Mouse (Mus musculus) neural tube, embryonic 14.5 days (tissue): ENCODE results near the gene Cwc22. TPM values are rescaled to one million over a fixed set of nuclear protein-coding genes. Genes with fewer than 3 reads are reported as not detected.

Experiments used
- ATAC-seq: fragments of 200-750 bp; cut with Nextera tagmentation; 2 replicates; pipeline ENCODE4 v1.8.0; 2017; ENCODE audit warnings: low read depth, mild to moderate bottlenecking, moderate TSS enrichment, moderate library complexity
- H3K27ac ChIP-seq: fragments of 300-500 bp; sonication (generic); 2 replicates; pipeline ENCODE4 v1.5.1; 2014; ENCODE audit warnings: low read depth, mild to moderate bottlenecking, control low read depth, low read length, moderate library complexity, mixed read lengths
- H3K27me3 ChIP-seq: fragments of 300-500 bp; sonication (generic); 2 replicates; pipeline ENCODE4 v1.6.1; 2014; ENCODE audit warnings: low read length; ENCODE audit not compliant: control insufficient read depth, insufficient read depth
- H3K36me3 ChIP-seq: fragments of 300-500 bp; sonication (generic); 2 replicates; pipeline ENCODE4 v1.6.1; 2014; ENCODE audit warnings: low read length, mixed read lengths; ENCODE audit not compliant: control insufficient read depth, insufficient read depth
- H3K4me1 ChIP-seq: fragments of 300-500 bp; sonication (generic); 2 replicates; pipeline ENCODE4 v1.6.1; 2014; ENCODE audit warnings: low read length; ENCODE audit not compliant: control insufficient read depth, insufficient read depth
- H3K4me2 ChIP-seq: fragments of 300-500 bp; sonication (generic); 2 replicates; pipeline ENCODE4 v1.6.1; 2014; ENCODE audit warnings: mild to moderate bottlenecking, low read depth, low read length, control low read depth
- H3K4me3 ChIP-seq: fragments of 300-500 bp; sonication (generic); 2 replicates; pipeline ENCODE4 v1.5.1; 2014; ENCODE audit warnings: low read depth, low read length, control low read depth, mixed read lengths
- H3K9ac ChIP-seq: fragments of 300-500 bp; sonication (generic); replicated peaks from 2 replicates; pipeline ENCODE4 v1.6.1; 2014; ENCODE audit warnings: low read depth, mild to moderate bottlenecking, control low read depth, low read length, mixed read lengths
- H3K9me3 ChIP-seq: fragments of 300-500 bp; sonication (generic); 2 replicates; pipeline ENCODE4 v1.6.1; 2016; ENCODE audit warnings: low read length; ENCODE audit not compliant: control insufficient read depth
- WGBS: fragments of 180-500 bp; shearing (Covaris S2); extraction: QIAGEN DNeasy Blood & Tissue Kit; methylation state at CpG from one replicate; pipeline ENCODE4 v1.1.7; 2014; 5-methylcytosine and 5-hydroxymethylcytosine counted together
- polyA plus RNA-seq: library from polyadenylated mRNA; unstranded; fragments of >200 nt; fragmentation: Nextera tagmentation; extraction: Ambion mirVana; gene quantifications from 2 replicates; pipeline ENCODE4 v1.2.1, GENCODE M21; 2014

Gene Cwc22
- polyA plus RNA-seq, 1 experiment from 2014 or later = 17.3 TPM

DNA sequence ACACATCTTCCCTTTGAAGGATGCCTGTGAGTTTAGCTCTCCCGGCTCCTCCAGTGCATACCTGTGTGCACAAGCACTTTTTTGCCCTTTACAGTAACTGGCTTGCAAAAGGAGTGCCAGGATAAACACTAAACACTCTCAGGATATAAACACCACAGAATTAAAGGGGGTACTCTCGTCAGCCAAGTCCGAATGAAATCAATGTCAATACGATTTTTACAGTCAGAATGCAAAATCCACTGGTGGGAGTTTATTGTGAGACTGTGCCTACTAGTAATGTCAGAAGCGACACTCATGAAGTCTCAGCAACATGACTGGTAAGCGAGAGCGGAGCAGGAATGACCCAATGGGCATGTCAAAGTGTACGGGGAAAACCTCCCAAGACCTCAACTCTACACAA, 52.7 kb downstream of the Cwc22 start:
- no peak overlapping the region for H3K4me2 ChIP-seq
- H3K27ac ChIP-seq = no peak overlapping the region
- peaks cover 16% of the 10 kb centered on the region; the same call in 1 of the 2 replicates for H3K36me3 ChIP-seq
- no peak for ATAC-seq
- H3K4me3 ChIP-seq = no peak overlapping the region
- no peaks in the 10 kb centered on the region for H3K9me3 ChIP-seq
- WGBS = 97% methylated on average over 8 of the region's 8 CpGs
- no peak overlapping the region for H3K9ac ChIP-seq
- no peaks in the 10 kb centered on the region for H3K27me3 ChIP-seq
- H3K4me1 ChIP-seq = no peaks in the 10 kb centered on the region

DNA sequence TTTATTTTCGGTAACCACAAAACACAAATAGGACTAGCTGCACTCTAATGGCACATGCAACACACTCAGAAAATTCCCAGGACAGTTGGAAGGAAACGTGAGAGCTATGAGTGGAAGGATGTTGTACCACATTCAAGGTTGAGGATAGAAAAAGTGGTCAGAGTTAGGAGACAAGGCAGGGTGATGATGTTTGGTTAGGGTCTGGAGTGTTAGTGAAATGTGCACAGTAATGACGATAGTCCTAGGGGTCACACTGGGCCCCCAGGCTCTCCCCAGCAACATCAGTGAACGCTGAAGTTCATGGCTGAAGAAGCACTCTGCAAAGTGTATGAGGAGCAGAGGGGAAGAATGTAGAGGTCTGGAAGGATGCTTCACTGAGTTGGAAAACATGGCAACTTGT, 53.6 kb downstream of the Cwc22 start:
- H3K36me3 ChIP-seq = peaks cover 11% of the 10 kb centered on the region; the same call in 1 of the 2 replicates
- no peaks in the 10 kb centered on the region for H3K9me3 ChIP-seq
- no peaks in the 10 kb centered on the region for H3K27me3 ChIP-seq
- no peak for ATAC-seq
- 96% methylated on average over 4 of the region's 4 CpGs for WGBS
- no peak overlapping the region for H3K4me3 ChIP-seq
- no peak overlapping the region for H3K4me2 ChIP-seq
- no peak overlapping the region for H3K27ac ChIP-seq
- H3K9ac ChIP-seq = no peak overlapping the region
- H3K4me1 ChIP-seq = no peaks in the 10 kb centered on the region

DNA sequence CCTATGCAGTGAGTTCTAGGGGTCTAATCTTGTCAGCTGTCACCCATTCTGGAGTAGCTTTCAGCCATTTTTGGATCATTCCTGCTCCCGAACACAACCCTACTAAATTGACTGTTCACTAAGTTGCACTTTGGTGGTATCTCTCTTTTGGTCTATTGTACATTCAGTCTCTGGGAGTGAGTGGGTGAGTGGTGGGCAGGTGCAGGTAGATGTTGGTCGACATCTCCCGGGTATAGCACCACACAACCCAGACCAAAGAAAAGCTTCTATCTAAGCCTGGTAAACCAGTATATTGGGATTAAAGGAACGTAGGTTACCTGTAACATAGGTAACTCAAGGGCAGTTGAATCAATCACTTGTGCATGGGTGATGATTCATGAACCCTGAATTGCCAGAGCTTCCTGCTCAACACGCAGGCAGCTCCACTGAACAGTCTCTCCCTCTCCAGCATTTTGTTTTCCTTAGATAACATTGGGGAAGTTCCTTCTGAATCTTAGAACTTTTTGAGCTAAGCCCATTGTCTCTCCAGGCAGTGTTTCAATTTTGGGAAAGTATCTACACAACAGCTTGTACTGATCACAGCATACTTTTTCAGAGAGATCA, 55.2 kb downstream of the Cwc22 start:
- H3K9me3 ChIP-seq = no peaks in the 10 kb centered on the region
- H3K36me3 ChIP-seq = peaks cover 8% of the 10 kb centered on the region; the same call in 1 of the 2 replicates
- no peak for ATAC-seq
- no peak overlapping the region for H3K9ac ChIP-seq
- H3K4me1 ChIP-seq = no peaks in the 10 kb centered on the region
- H3K27ac ChIP-seq = no peak overlapping the region
- no peak overlapping the region for H3K4me3 ChIP-seq
- no peak overlapping the region for H3K4me2 ChIP-seq
- 96% methylated on average over 5 of the region's 5 CpGs for WGBS
- no peaks in the 10 kb centered on the region for H3K27me3 ChIP-seq

DNA sequence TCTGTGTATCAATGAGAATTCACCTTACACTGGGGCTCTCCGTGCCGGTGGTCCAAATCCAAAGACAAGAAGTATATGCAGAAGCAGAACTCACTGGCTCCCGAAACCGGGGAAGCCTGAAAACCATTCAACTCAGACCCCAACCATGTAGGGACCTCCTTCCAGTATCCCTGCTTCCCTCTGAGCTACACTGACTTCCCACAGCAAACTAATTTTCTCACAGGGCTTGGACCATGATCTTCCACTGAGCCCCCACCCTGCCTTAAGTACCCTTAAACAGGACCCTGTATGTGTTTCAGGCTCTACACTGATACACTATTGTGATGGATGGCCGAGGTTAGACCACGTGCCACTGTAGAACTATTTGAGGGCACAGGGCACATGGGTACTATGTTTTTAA, 56.2 kb downstream of the Cwc22 start:
- no peaks in the 10 kb centered on the region for H3K4me1 ChIP-seq
- WGBS = 96% methylated on average over 6 of the region's 6 CpGs
- no peak overlapping the region for H3K9ac ChIP-seq
- no peak overlapping the region for H3K4me2 ChIP-seq
- no peak for ATAC-seq
- no peaks in the 10 kb centered on the region for H3K27me3 ChIP-seq
- H3K27ac ChIP-seq = no peak overlapping the region
- peaks cover 8% of the 10 kb centered on the region; the same call in 1 of the 2 replicates for H3K36me3 ChIP-seq
- H3K9me3 ChIP-seq = no peaks in the 10 kb centered on the region
- no peak overlapping the region for H3K4me3 ChIP-seq

DNA sequence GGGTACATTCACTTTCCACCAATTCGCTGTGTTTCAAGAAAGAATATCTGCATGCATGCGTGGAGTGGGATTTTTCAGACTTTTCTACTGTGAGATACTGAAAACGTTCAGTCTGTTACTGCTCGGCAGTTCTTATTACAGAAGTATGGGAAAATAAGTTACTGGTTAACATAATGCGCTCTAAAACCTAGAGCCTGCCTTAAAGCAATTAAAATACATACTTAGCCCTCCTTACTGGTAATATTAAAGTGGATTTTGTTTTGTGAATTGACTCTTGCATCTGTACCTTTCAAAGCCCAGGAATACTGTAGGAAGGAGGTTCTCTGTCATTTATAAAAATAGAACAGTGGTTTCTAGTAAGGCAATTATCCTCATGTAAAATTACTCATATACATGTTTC, 56.8 kb downstream of the Cwc22 start:
- no peaks in the 10 kb centered on the region for H3K4me1 ChIP-seq
- no peak for ATAC-seq
- no peak overlapping the region for H3K4me2 ChIP-seq
- 93% methylated on average over 5 of the region's 5 CpGs for WGBS
- H3K9me3 ChIP-seq = no peaks in the 10 kb centered on the region
- no peak overlapping the region for H3K27ac ChIP-seq
- H3K36me3 ChIP-seq = peaks cover 5% of the 10 kb centered on the region; the same call in 1 of the 2 replicates
- H3K4me3 ChIP-seq = no peak overlapping the region
- no peak overlapping the region for H3K9ac ChIP-seq
- no peaks in the 10 kb centered on the region for H3K27me3 ChIP-seq

DNA sequence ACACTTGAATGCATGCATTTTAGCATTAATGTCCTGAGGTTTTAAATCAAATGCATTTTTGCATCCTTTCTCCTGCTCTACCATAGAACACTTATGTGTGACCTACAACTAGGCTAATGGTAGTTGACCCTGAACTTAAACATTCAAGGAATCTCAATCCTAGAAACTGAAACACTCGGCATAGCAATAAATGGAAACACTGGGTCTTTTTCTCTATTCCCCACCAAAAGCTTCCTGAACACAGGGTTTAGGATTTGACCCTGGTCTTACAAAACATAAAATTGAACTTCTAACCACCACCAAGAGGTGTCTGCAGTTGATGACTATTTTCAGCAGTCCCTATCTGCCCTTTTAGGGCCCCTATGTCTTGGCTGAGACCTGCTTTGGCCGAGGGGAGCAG, 57.3 kb downstream of the Cwc22 start:
- Histone ChIP-seq H3K4me3 (no peak overlapping the region), H3K4me1 (no peaks in the 10 kb centered on the region), H3K36me3 (peaks cover 5% of the 10 kb centered on the region; the same call in 1 of the 2 replicates), H3K27me3 (no peaks in the 10 kb centered on the region), H3K9me3 (no peaks in the 10 kb centered on the region), H3K4me2 (no peak overlapping the region), H3K9ac (no peak overlapping the region), H3K27ac (no peak overlapping the region)
- ATAC-seq = no peak
- WGBS = 94% methylated on average over 2 of the region's 2 CpGs

DNA sequence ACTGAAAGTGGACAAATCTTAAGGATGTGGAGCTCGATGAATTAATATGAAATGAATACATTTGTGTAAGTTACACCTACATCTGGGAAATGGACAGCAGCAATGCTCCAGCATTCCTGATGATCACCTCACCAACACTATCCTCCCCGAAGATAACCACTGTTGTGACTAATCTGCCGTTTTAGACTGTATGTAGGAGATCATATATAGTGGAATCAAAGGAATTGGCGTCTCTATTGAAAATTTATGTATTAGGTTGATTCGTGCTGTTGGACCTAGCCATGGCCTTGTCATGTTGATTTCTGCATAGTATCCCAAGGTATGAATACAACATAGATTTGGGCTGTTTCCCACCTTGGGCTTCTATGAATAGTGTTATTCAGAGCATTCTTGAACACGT, 58.1 kb downstream of the Cwc22 start:
- H3K4me2 ChIP-seq = no peak overlapping the region
- no peak for ATAC-seq
- H3K9ac ChIP-seq = no peak overlapping the region
- peaks cover under 1% of the 10 kb centered on the region; the same call in 1 of the 2 replicates for H3K36me3 ChIP-seq
- H3K4me3 ChIP-seq = no peak overlapping the region
- 94% methylated on average over 6 of the region's 6 CpGs for WGBS
- no peak overlapping the region for H3K27ac ChIP-seq
- H3K4me1 ChIP-seq = no peaks in the 10 kb centered on the region
- H3K9me3 ChIP-seq = no peaks in the 10 kb centered on the region
- H3K27me3 ChIP-seq = no peaks in the 10 kb centered on the region

DNA sequence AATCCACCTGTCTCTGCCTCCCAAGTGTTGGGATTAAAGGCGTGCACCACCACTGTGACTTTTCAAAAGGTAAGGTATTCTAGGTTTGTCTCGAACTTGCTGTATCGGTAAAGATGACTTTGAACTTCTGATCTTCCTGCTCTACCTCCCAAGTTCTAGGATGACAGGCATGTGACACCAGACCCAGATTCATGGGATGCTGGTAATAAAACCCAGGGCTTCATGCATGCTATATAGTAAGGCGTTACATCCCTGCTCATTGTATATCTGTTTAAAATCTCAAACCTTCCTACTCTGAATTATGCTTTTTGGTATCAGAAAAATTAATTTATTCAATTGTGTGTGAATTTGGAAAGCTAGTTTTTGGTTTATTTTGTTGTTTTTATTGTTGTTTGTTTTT, 59.0 kb downstream of the Cwc22 start:
- Histone ChIP-seq H3K36me3 (no peaks in the 10 kb centered on the region), H3K9ac (no peak overlapping the region), H3K27me3 (no peaks in the 10 kb centered on the region), H3K27ac (no peak overlapping the region), H3K4me2 (no peak overlapping the region), H3K4me3 (no peak overlapping the region), H3K9me3 (no peaks in the 10 kb centered on the region), H3K4me1 (no peaks in the 10 kb centered on the region)
- 93% methylated on average over 4 of the region's 4 CpGs for WGBS
- ATAC-seq = no peak

DNA sequence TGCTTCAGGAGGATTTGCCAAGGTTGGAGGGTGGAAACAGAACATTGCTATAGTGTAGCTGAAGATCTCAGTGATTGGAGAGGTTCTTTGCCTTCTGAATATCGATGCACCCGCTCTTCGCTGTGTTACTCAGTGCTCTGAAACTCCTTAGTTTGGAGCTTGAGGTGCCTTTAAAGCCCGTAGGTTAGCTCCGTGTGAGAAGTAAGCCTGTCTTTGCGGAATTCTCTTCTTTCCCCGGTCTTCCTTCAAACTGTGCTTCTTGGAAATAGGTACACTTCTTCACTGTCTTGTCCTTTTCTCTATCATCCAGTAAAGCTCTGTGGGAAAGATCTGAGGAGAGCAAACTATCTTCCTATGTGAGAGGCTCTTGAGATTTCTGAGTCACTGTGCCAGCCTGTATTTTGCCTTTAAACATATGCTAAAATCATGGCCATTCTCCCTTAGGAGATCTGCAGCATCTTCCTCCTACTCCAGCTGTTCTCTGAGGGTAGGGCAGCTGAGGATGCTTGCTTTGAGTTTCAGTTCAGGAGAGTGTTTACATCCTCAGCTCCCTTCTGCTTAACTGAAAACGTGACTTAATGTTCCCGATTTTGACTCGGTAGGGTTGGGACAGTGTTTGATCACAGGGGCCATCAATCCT, 60.6 kb downstream of the Cwc22 start:
- no peak overlapping the region for H3K9ac ChIP-seq

More for the DNA sequence above, 60.6 kb downstream of the Cwc22 start:
- Histone ChIP-seq H3K4me2 (no peak overlapping the region), H3K4me1 (no peaks in the 10 kb centered on the region), H3K27ac (no peak overlapping the region), H3K9me3 (no peaks in the 10 kb centered on the region), H3K36me3 (no peaks in the 10 kb centered on the region), H3K27me3 (no peaks in the 10 kb centered on the region), H3K4me3 (no peak overlapping the region)
- 87% methylated on average over 10 of the region's 10 CpGs for WGBS
- no peak for ATAC-seq
